Mouse (Mus musculus): ENCODE measurements around the gene Wwtr1. TPM values are rescaled to one million over a fixed set of nuclear protein-coding genes. Genes with fewer than 3 reads are reported as not detected.

Wwtr1 gene
- total RNA-seq, 2 experiments from 2014 or later: 13.3 to 14.4 TPM

DNA sequence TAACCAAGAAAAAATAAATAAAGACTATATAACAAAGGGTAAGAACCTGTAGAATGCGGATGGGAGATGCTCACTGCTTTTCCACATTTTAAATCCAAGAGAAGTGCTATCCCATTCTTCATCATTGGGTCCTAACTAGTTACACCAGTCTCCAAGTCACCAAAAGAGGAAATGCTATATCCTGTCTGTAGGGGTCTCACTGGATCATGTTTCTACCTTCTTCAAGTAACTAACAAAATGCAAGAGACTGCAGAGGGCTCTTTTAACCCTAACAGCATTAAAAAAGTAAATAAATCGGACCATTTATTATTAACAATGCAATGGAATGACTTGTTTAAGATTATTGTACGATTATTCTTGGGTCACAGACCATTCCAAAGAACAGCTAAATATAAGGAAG, 109.4 kb downstream of the Wwtr1 start:
- peak in 1 of 2 experiments; percentile 44 for DNase-seq (ENCODE audit: low spot score in 2 of 2)

DNA sequence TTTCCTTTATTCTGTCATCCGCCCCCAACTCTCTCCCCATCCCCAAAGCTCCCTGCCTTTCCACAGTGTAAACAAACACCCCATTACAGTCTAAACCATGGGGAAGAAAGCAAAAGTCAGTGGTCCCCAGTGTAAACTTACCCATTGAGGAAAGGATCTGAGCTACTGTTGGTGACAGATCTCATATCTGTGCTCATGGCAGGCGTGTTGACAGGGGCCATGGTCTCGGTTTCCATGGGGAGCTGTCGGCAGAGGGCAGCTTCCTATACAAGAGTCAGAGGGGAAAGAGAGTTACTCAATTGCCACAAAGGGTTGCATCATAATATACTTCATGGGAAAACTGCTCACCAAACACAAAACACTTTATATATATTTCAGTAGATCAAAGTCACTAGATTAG, 112.4 kb downstream of the Wwtr1 start:
- no peak for DNase-seq (ENCODE audit: low spot score in 2 of 2)

DNA sequence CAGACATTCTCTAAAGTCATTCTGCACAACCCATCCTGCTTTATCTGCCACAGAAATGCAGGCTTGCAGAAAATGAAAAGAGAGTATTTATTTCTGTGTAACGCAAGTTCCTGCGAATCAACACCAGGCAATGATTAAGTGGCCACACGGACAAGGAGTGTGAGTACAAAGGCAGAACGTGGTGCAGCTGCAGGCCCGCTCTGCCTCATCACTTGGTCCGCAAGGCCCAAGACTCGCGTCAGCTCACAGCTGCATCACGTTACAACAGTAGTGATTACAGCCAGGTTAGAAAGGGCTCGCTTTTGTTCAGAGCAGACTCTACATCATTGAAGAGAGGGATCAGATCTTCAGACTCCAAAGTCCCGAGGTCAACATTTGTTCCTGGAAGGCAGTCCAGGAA, 117.1 kb downstream of the Wwtr1 start:
- no peak for DNase-seq (ENCODE audit: low spot score in 2 of 2)

DNA sequence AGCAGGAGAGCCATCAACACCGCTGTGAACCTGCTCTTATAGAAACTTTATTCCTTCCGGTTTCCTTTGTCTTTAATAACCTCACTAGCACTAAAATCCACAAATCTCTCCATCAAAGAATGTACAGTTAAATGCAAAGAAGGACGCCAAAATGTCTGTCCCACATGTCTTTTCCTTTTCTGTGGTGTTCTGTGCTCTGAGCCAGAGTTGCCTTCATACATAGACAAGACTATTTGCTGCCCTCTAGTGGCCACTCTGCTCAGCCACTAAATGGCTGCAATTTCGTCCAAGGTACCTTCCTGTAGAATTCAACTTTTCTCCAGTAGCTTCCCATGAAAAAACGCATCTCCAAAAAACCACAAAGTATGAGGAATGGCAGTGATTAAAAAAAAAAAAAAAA, 127.3 kb downstream of the Wwtr1 start:
- peak in 1 of 2 experiments; percentile 87 for DNase-seq (ENCODE audit: low spot score in 2 of 2)

DNA sequence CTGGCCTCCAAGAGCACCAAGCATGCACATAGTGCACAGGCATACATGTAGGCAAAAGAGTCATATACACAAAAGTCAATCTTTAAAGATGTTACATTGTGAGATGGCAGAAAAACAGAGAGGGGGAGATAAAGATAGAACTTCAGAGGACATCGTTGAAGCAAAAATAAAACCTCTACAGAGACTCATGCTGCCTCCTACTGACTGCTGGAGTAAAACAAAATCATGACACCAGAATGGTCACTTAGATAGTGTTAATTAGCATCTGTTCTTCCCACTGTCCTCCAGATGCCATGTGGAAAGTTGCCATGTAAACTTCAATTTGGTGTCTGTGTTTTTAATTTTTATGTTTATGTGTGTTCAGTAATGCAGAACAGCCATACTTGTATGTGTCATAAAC, 127.8 kb downstream of the Wwtr1 start:
- DNase-seq (ENCODE audit: low spot score in 2 of 2): no peak

DNA sequence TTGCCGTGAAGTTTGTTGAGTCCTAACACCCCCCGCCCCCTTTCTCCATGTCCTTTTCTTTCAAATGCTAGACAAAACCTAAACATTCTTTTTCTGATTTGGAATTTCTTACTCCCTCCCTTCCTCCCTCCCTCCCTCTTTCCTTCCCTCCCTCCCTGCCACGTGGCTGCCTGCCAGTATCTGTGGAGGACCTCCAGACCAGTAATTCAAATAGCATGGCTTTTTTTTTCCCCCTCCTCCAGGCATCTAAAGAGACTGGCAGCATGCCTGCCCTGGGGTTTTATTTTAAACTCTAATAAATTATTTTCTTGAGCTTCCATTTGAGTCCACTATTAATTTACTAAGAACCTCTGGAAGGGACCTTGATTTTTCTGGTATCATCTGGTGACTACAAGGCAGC, 130.0 kb downstream of the Wwtr1 start:
- no peak for DNase-seq (ENCODE audit: low spot score in 2 of 2)

DNA sequence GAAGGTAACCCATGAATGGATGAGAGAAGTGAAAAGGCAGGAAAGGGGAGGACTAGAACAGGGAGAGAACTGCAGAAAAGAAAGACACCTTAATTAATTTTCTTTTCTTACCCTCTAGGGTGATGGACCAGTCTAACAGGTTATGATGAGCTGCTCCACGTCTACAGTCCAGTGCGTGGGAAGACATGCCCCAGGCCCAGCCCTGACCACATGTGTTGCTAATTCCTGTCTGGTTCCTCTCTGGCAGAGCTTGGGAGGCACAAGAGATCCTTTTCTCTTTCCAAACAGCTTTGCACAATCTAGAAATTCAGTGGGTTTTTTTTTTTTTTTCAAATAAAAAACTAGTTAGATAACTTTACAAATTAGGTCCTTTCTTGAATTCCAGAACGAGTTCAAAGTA, 134.8 kb downstream of the Wwtr1 start:
- DNase-seq (ENCODE audit: low spot score in 2 of 2): no peak

DNA sequence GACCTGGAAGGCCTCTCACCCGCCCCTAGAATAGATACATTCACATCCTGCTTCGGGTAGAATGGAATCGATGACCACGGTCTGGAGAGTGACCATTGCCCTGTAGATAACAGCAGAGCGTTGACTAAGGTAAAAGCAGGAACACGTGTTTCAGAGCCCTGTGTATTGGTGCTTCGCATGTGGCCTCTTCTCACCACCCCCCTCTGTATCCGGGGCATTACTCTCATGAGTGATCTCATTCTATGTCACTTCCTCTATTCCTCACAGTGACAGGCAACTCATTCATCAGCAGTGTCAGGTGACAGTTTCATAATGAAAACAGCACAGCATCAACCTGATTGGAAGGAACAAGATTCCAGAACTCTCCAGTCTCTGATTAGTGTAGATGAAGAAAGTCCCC, 140.3 kb downstream of the Wwtr1 start:
- DNase-seq (ENCODE audit: low spot score in 2 of 2): no peak

DNA sequence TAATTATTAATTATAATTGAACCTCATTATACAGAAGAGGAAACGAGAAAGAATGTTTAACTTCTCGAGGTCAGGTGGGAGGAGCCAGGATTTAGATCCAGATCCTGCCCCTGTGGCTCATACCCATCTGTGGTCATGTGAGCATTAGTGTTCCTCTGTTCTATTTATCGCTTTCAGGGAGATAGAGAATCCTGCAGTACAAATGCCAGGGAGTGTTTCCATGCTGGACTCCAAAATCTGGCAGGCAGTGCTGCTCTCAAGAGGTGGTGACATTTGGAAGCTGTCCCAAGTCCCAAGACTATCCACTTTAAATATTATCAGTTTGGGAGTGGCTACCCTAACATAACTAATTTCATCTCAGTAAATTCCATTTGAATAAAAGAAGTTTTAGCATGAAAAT, 144.0 kb downstream of the Wwtr1 start:
- no peak for DNase-seq (ENCODE audit: low spot score in 2 of 2)

DNA sequence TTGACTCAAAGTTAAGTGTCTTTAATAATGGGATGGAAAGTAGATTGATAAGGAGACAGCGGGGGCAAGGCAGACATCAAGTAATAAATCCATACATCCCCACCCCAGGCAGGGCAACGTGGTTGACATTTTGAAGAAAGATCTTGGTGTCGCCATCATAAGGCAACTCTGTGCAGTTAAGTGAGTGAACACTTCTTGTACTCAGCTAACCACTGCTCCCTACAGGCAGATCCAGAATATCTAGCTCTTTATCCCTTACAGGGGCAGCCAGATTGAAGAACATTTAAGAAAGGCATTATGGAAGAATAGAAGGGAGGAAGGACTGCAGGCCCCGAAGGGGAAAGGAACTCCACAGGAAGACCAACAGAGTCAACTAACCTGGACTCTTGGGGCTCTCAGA, 146.2 kb downstream of the Wwtr1 start:
- DNase-seq (ENCODE audit: low spot score in 2 of 2): peak in 1 of 2 experiments; percentile 15

DNA sequence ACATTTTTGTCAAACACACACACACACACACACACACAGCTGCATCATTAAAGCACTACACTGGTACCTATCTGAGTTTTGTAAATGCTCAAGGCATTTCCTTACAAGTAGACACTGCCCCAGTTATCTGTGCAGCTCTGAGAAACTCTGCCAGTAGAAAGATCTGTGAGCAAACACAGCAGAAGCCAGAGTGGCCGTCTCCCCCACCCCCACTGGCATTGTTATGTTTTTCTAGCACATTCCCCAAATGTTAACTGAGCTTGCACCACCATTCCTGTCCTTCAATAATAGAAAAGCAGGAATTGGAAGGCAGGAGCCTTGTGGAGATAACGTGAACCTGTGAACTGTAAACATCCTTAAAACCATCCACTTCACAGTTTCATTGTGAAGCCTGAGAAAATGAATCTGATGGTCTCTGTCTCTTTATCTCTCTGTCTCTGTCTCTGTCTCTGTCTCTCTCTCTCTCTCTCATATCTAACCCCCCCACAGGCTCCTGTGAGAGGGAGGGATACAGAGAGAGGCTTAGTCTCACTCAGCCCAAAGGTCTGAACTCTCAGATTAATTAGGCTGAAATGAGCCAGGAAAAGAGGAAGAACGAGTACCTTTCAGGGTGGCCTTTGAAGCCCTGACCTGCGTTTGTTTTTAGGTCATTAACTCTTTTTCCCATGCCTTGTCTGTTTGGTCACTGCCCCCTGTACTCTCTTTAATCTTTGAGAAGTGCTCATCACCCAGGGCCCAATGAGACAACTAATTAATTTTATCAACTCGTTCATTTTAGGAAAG, 146.8 kb downstream of the Wwtr1 start:
- no peak for DNase-seq (ENCODE audit: low spot score in 2 of 2)

DNA sequence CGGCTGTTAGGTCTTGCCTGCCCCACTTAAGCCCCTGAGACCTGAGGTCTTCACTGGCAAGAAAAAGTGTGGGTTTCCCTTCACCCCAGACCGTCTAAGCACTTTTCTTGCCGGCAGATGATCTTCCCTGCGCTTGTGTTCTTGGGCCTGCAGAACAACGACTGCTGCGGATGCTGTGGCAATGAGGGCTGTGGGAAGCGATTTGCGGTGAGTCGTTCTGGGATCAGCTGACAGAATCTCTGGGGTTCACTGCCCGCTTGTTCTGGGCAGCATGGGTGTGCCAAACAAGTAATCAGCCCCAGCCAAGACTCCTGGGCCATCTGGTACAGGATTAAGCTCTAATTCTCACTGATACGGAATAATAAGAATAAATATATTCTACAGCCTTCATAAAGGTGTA, 149.4 kb downstream of the Wwtr1 start:
- DNase-seq (ENCODE audit: low spot score in 2 of 2): no peak

DNA sequence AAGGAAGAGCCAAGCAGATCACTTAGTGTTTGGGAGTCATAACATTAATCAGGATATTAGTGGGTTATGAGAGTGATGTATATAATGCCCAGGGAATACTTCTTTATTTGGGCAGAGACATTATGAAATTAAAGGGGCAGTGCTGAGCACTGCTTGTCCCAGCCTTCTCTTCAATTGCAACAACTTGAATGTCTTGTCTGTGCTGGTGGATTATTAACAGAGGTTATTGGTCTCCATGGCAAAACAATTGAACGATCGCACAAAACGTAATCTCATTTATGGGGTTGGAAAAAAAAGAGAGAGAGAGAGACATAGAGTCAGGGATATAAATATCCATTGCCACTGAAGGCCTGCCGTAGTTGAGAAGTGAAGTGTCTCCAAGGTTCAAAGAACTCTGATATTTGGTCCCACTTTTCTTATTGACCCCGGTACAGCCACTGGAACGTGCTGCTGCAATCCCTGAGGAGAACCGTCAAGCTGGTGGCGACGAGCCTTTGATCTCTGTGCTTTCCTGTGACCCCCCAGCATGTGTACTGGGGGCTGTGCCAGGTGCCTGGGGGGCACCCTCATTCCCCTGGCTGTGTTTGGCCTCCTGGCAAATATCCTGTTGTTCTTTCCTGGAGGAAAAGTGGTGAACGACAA, 150.5 kb downstream of the Wwtr1 start, which contains the start of gene Tm4sf4:
Gene Tm4sf4, plus strand, starts transcription at position 226 of the 642 bp plus-strand sequence.
- DNase-seq (ENCODE audit: low spot score in 2 of 2): no peak

DNA sequence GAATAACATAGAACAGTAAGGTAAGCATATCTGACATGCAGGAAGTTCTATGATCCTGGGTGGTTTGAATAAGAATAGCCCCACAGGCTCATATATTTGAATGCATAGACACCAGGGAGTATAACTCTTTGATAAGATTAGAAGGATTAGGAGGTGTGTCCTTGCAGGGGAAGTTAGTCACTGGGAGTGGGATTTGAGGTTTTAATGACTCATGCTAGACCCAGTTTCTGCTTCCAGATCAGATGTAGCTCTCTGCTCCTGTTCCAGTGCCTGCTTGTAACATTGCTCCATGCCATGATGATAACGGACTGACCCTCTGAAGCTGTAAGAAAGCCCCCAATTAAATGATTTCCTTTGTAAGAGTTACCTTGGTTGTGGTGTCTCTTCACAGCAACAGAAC, 155.1 kb downstream of the Wwtr1 start:
- DNase-seq (ENCODE audit: low spot score in 2 of 2): no peak

DNA sequence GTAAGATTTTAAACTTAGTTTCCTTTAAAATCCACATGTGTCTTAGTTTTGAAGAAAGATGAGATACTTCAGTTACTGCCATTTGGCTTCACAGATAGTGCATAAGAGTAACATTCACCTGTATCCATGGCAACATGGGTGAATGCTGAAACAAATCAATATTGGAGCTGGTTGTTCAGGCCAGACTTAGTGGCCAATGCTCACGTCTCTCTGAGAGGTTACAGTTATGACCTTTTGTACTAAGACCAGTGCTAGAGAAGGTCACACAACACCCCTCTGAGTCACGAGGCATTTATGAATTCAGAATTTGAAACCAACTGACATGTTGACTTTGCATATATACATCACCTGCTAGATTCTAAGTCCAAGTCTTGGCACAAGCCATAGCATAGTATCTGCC, 155.5 kb downstream of the Wwtr1 start:
- DNase-seq (ENCODE audit: low spot score in 2 of 2): no peak

DNA sequence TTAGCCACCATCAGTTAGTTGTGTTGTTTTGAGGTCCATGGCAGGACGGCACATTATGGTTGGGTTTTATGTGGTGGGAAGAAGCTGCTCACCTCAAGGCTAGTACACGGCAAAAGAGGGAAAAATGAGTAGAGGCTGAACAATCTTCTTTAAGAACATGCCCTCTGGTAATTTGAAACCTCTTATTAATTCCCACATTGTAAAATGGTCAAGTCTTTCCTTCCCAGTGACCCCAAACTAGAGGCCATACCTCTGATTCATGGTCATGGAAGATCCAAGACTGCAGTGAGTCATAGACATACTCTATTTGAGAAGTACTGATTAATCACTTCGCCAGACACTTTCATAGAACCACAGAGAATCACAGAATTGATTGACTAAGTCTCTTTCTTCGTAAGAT, 164.2 kb downstream of the Wwtr1 start:
- DNase-seq (ENCODE audit: low spot score in 2 of 2): no peak

Small RNA genes lying within 50 kb of the gene (microRNA-seq; reads per million reads assigned to microRNA genes)
- 0 reads per million in 2 experiments for gene Mir6377

Other genes starting within 250 kb of the Wwtr1 start
- not detected for gene Tm4sf4, start 150.6 kb downstream of the Wwtr1 start, total RNA-seq (2021)
- 10 to 100 TPM; 21.0 to 23.9 TPM for gene Commd2, start 75.8 kb upstream of the Wwtr1 start, total RNA-seq (2021)
- 1 to 10 TPM; 2.7 to 3.9 TPM for gene Ankub1, start 116.9 kb upstream of the Wwtr1 start, total RNA-seq (2021)
- 100 to 1,000 TPM in 1 of 2 experiments, 10 to 100 TPM in 1; 92.0 to 112 TPM for gene Rnf13, start 160.2 kb upstream of the Wwtr1 start, total RNA-seq (2021)